Comparison of ENCODE assay signal across 9 mouse cellular contexts in the genomic region with DNA sequence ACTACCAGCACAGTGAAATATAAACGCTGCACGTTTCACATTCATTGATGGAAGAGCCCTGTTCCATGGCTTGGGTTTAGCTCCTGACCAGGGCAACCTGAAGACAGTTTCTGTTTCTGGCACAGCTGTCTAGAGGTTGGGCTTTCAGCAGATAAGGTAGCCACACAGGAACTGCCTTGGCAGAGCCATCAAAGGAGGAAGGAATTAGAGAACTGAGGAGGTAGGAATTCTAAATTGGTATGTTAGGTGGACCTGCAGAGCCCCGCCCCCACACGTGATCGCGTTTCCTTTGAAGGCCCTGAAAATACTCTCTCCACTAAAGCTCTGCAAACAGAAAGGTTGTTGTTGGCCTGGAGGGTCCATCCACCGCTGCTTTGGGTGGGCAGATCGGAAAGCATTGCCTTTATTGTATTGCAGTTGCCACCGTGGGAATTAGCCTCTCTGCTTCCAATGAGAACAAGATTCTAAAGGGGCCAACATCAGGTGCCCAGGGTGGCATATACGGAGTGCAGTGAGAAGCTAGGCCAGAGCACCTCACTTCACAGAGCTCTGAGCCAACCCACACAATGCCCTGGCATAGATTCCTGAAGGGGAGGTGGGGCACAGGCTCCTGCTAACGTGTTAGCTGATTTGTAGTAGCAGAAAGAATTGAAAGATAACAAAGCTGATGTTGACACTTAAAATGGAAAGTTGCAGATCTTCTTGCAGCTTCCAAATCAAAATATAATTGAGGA. TPM values are rescaled to one million over a fixed set of nuclear protein-coding genes. Genes with fewer than 3 reads are reported as not detected.
A peak's percentile ranks its signal among the peaks of the same experiment; 100 is the strongest.
DNase-seq lines count a peak whose midpoint lies in the region; ATAC-seq and TF ChIP-seq lines count a peak whose summit lies in the region.
"Had no signal": no experiment of that assay in that cellular context is flagged by ENCODE, and none has a peak within 500 bp of the region (broad histone marks: within the 10 kb centered on the region; RNA-seq: fewer than 3 reads in every experiment).

No protein-coding gene starts in this region.

- no peak overlapping the region for H3K4me2 ChIP-seq in heart, postnatal 0 days (ENCODE audit: low read depth, low read length)
- H3K4me2 ChIP-seq in liver, embryonic 13.5 days: no peak overlapping the region
- H3K4me2 ChIP-seq in stomach, embryonic 15.5 days: no peak overlapping the region

- no peak for TF ChIP-seq POLR2A in heart, adult 2 months (IDR thresholded peaks at IDR 0.05; ENCODE audit: insufficient read depth, low read depth, low read length)

- intact Hi-C loops in heart, adult 2 months (cut with DNase I): no loop called here
- intact Hi-C loops in left cerebral cortex, adult 2 months (cut with DNase I): no loop called here

- H3K9ac ChIP-seq in heart, postnatal 0 days (replicated peaks; ENCODE audit: low read depth, low read length): no peak overlapping the region
- H3K9ac ChIP-seq in heart, adult 2 months (ENCODE audit: low read depth, low read length): no peak overlapping the region
- H3K9ac ChIP-seq in liver, embryonic 13.5 days: peak overlapping the region; percentile 49
- no peak overlapping the region for H3K9ac ChIP-seq in stomach, embryonic 15.5 days

- H3K27me3 ChIP-seq in heart, postnatal 0 days (ENCODE audit: control insufficient read depth, insufficient read depth, low read length): no peaks in the 10 kb centered on the region
- no peaks in the 10 kb centered on the region for H3K27me3 ChIP-seq in heart, adult 2 months (ENCODE audit: control insufficient read depth, insufficient read depth, low read length)
- H3K27me3 ChIP-seq in liver, embryonic 13.5 days: no peaks in the 10 kb centered on the region
- H3K27me3 ChIP-seq in stomach, embryonic 15.5 days (replicated peaks): no peaks in the 10 kb centered on the region

- no peak overlapping the region for H3K4me3 ChIP-seq in heart, postnatal 0 days (ENCODE audit: low read depth, low read length)
- no peak overlapping the region for H3K4me3 ChIP-seq in heart, adult 2 months
- no peak overlapping the region for H3K4me3 ChIP-seq in liver, embryonic 13.5 days (replicated peaks)
- no peak overlapping the region for H3K4me3 ChIP-seq in stomach, embryonic 15.5 days (replicated peaks)
- H3K4me3 ChIP-seq in left cerebral cortex, adult 2 months: no peak overlapping the region

- peak; percentile 53; the same call in 1 of the 2 replicates for ATAC-seq in heart, postnatal 0 days (ENCODE audit: insufficient read depth, low read depth)
- ATAC-seq in liver, embryonic 13.5 days (ENCODE audit: low read depth): no peak
- 0 out of 2 replicates have a peak, but pooled peaks have one; percentile 27 for ATAC-seq in stomach, embryonic 15.5 days (ENCODE audit: insufficient read depth, low FRiP score, low read depth)

- H3K79me2 ChIP-seq in heart, adult 2 months (replicated peaks; ENCODE audit: control insufficient read depth, insufficient read depth, low read length): no peaks in the 10 kb centered on the region

- TF ChIP-seq EP300 in heart, postnatal 0 days (IDR thresholded peaks at IDR 0.05; ENCODE audit: low read depth): no peak
- TF ChIP-seq EP300 in heart, adult 2 months (IDR thresholded peaks at IDR 0.05; ENCODE audit: insufficient read depth, low read depth, low read length): no peak

- no peaks in the 10 kb centered on the region for H3K9me3 ChIP-seq in heart, postnatal 0 days (replicated peaks; ENCODE audit: control insufficient read depth, low read length)
- no peaks in the 10 kb centered on the region for H3K9me3 ChIP-seq in liver, embryonic 13.5 days (replicated peaks)
- no peaks in the 10 kb centered on the region for H3K9me3 ChIP-seq in stomach, embryonic 15.5 days

- no peak for DNase-seq in heart, postnatal 0 days (ENCODE audit: low spot score)
- DNase-seq in heart, adult 2 months: no peak
- DNase-seq in kidney, adult 11 months: peak; percentile 74
- no peak for DNase-seq in liver, embryonic 13.5 days
- DNase-seq in left cerebral cortex, adult 2 months (ENCODE audit: extremely low spot score in 1 of 2, low spot score in 2 of 2): no peak
- DNase-seq in layer of hippocampus, adult 11-12 months (ENCODE audit: low spot score): no peak
- no peak for DNase-seq in adrenal gland, postnatal 25 days
- DNase-seq: cerebellum, postnatal 10 days had no signal

- peaks cover 17% of the 10 kb centered on the region for H3K4me1 ChIP-seq in heart, postnatal 0 days (ENCODE audit: control insufficient read depth, insufficient read depth)
- peaks cover 2% of the 10 kb centered on the region; the same call in 1 of the 2 replicates for H3K4me1 ChIP-seq in heart, adult 2 months (ENCODE audit: control insufficient read depth, insufficient read depth, low read length)
- H3K4me1 ChIP-seq in liver, embryonic 13.5 days (replicated peaks): peaks cover 37% of the 10 kb centered on the region
- peaks cover 6% of the 10 kb centered on the region; the same call in 1 of the 2 replicates for H3K4me1 ChIP-seq in stomach, embryonic 15.5 days

- 45% methylated on average over 11 of the region's 11 CpGs for WGBS in heart, postnatal 0 days
- 49% methylated on average over 11 of the region's 11 CpGs for WGBS in heart, adult 2 months
- WGBS in liver, embryonic 13.5 days (ENCODE audit: insufficient replicate concordance): 44% methylated on average over 11 of the region's 11 CpGs
- WGBS in stomach, embryonic 15.5 days: 55% methylated on average over 11 of the region's 11 CpGs

- no peak for TF ChIP-seq CTCF in heart, postnatal 0 days (IDR thresholded peaks at IDR 0.05; ENCODE audit: low read depth)
- no peak for TF ChIP-seq CTCF in heart, adult 2 months (IDR thresholded peaks at IDR 0.05)
- no peak for TF ChIP-seq CTCF in left cerebral cortex, adult 2 months (IDR thresholded peaks at IDR 0.05)

- H3K36me3 ChIP-seq in heart, postnatal 0 days (replicated peaks; ENCODE audit: control insufficient read depth, insufficient read depth, low read length): no peaks in the 10 kb centered on the region
- H3K36me3 ChIP-seq in heart, adult 2 months (ENCODE audit: control insufficient read depth, insufficient read depth, low read length): no peaks in the 10 kb centered on the region; the same call in 1 of the 2 replicates
- no peaks in the 10 kb centered on the region for H3K36me3 ChIP-seq in liver, embryonic 13.5 days
- H3K36me3 ChIP-seq in stomach, embryonic 15.5 days: no peaks in the 10 kb centered on the region

- peak overlapping the region; percentile 34 for H3K27ac ChIP-seq in heart, postnatal 0 days (ENCODE audit: low read depth)
- no peak overlapping the region for H3K27ac ChIP-seq in heart, adult 2 months
- H3K27ac ChIP-seq in liver, embryonic 13.5 days: peak overlapping the region; percentile 45
- no peak overlapping the region for H3K27ac ChIP-seq in stomach, embryonic 15.5 days
- H3K27ac ChIP-seq in left cerebral cortex, adult 2 months: no peak overlapping the region

RNA-seq across cellular contexts. Expression of a gene that starts 14.3 kb away (rescaled TPM):
- total RNA-seq in heart, postnatal 0 days (2014; rRNA removed; ENCODE audit: low replicate concordance): 3.8 and 6.6 TPM in 2 replicates
- polyA plus RNA-seq in heart, postnatal 0 days (2015; fragmentation: Nextera tagmentation; extraction: Ambion mirVana): 6.0 and 6.5 TPM in 2 replicates
- 10 to 100 TPM in 1 of 2 experiments, 1 to 10 TPM in 1; 9.3 to 11.2 TPM for total RNA-seq in heart, adult 2 months (2021)
- polyA plus RNA-seq in heart, adult 2 months (2012; rRNA removed): 2.0 and 3.0 TPM in 2 replicates
- 1.3 and 1.8 TPM in 2 replicates for polyA plus RNA-seq in liver, embryonic 13.5 days (2015; fragmentation: Nextera tagmentation; extraction: Ambion mirVana)
- 4.2 and 5.5 TPM in 2 replicates for polyA plus RNA-seq in stomach, embryonic 15.5 days (2015; fragmentation: Nextera tagmentation; extraction: Ambion mirVana)
- total RNA-seq in left cerebral cortex, adult 2 months (2021): 10 to 100 TPM; 28.9 to 30.8 TPM
- total RNA-seq in adrenal gland, postnatal 25 days (2021): 1.5 and 2.4 TPM in 2 replicates

RNA-seq across cellular contexts. Expression of a gene that starts 52.0 kb away (rescaled TPM):
- 8.9 and 20.6 TPM in 2 replicates for total RNA-seq in heart, postnatal 0 days (2014; rRNA removed; ENCODE audit: low replicate concordance)
- 40.9 and 41.4 TPM in 2 replicates for polyA plus RNA-seq in heart, postnatal 0 days (2015; fragmentation: Nextera tagmentation; extraction: Ambion mirVana)
- total RNA-seq in heart, adult 2 months (2021): 10 to 100 TPM; 31.5 to 34.7 TPM
- polyA plus RNA-seq in heart, adult 2 months (2012; rRNA removed): 22.5 and 56.1 TPM in 2 replicates
- polyA plus RNA-seq in liver, embryonic 13.5 days (2015; fragmentation: Nextera tagmentation; extraction: Ambion mirVana): 21.1 and 21.2 TPM in 2 replicates
- 28.2 and 28.3 TPM in 2 replicates for polyA plus RNA-seq in stomach, embryonic 15.5 days (2015; fragmentation: Nextera tagmentation; extraction: Ambion mirVana)
- total RNA-seq in left cerebral cortex, adult 2 months (2021): 10 to 100 TPM; 32.9 to 40.3 TPM
- total RNA-seq in adrenal gland, postnatal 25 days (2021): 14.4 and 15.6 TPM in 2 replicates

RNA-seq across cellular contexts. Expression of a gene that starts 52.1 kb away (rescaled TPM):
- total RNA-seq in heart, postnatal 0 days (2014; rRNA removed; ENCODE audit: low replicate concordance): 22.0 and 24.7 TPM in 2 replicates
- polyA plus RNA-seq in heart, postnatal 0 days (2015; fragmentation: Nextera tagmentation; extraction: Ambion mirVana): 13.9 and 14.7 TPM in 2 replicates
- 10 to 100 TPM; 41.9 to 49.4 TPM for total RNA-seq in heart, adult 2 months (2021)
- polyA plus RNA-seq in heart, adult 2 months (2012; rRNA removed): 13.8 and 33.4 TPM in 2 replicates
- 15.5 and 18.6 TPM in 2 replicates for polyA plus RNA-seq in liver, embryonic 13.5 days (2015; fragmentation: Nextera tagmentation; extraction: Ambion mirVana)
- 18.3 and 21.2 TPM in 2 replicates for polyA plus RNA-seq in stomach, embryonic 15.5 days (2015; fragmentation: Nextera tagmentation; extraction: Ambion mirVana)
- total RNA-seq in left cerebral cortex, adult 2 months (2021): 10 to 100 TPM; 17.3 to 19.9 TPM
- 17.0 and 24.9 TPM in 2 replicates for total RNA-seq in adrenal gland, postnatal 25 days (2021)

Comparison
In these comparisons a context has a peak if more than half of its experiments do, and no peak if none do; other contexts are left out.
1. H3K27ac ChIP-seq: peak in heart, postnatal 0 days (single experiment) and liver, embryonic 13.5 days (single experiment); none in heart, adult 2 months (single experiment), stomach, embryonic 15.5 days (single experiment) and left cerebral cortex, adult 2 months (single experiment).